Mouse (Mus musculus) thymus, adult 18-20 months (tissue): ENCODE results near the gene Gm21797.
"Not testable (repeated sequence)": the region's sequence is repeated elsewhere in the genome, so short reads cannot be mapped to it uniquely, and the experiment has no call there.

ENCODE experiments used
- DNase-seq, 2 experiments: peaks; one replicate each; pipeline ENCODE4 v3.0.0; 2022; ENCODE audit warnings: mixed read lengths in 2 of 2

Gm21797 gene

DNA sequence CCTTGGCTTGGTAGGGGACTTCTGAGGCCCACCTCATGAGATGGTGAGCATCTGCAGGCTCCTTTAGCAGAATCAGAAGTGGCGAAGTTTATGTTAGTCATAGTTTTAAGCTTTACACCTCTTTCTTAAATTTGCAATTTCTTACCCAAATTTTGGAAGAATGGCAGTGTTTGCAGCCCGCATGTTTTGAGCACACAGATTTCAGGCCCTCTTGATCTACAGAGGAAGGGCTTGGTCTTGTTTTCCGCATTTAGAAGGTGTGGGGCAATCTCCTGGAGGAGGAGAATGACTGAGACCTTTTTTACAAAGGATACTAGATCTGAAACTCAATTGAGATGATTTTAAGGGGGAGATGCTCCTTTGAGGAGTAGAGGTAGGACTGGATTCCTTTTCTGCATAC, at the start of gene Gm21797:
Gene Gm21797, minus strand, starts transcription at position 101 of the 400 bp plus-strand sequence.
- not testable (repeated sequence) for DNase-seq

DNA sequence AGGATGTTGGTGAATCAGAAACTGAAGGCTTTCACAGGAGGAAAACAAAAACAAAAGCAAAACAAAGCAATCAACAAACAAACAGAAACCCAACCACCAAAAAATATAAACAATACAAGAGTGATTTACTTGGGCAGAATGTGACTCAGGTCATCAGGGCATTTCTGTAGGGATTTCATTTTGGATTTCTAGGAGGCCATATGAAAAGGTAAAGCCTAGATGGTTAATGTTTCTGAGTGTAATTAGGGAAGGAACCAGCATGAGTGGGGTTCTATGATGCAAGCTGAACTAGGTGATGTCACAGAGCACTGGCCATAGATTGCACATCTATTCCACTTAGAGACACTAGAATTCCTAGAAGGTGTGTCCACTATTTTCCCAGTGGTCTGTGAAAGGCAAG, 29.0 kb upstream of the Gm21797 start, which contains the start of gene Gm20795:
Gene Gm20795, plus strand, starts transcription at position 301 of the 400 bp plus-strand sequence.
- DNase-seq, result not testable (repeated sequence)
